Mouse (Mus musculus): ENCODE measurements around the gene Samsn1.
A peak's percentile ranks its signal among the peaks of the same experiment; 100 is the strongest.

The Samsn1 gene

GRCm38 (mm10) chr16:75930222-75930553 is 91.9 kb downstream of the Samsn1 start:
- DNase-seq = no peak

- DNase-seq = no peak
These were observed 92.4 kb downstream of the Samsn1 start for GRCm38 (mm10) chr16:75929536-75930221.

- no peak for DNase-seq
These were observed 95.6 kb downstream of the Samsn1 start for GRCm38 (mm10) chr16:75926511-75926910.

GRCm38 (mm10) chr16:75920870-75921269 is 101.2 kb downstream of the Samsn1 start:
- DNase-seq = no peak

- DNase-seq = no peak
These were observed 102.8 kb downstream of the Samsn1 start for GRCm38 (mm10) chr16:75919298-75919697.

GRCm38 (mm10) chr16:75917712-75918111 is 104.4 kb downstream of the Samsn1 start:
- no peak for DNase-seq

GRCm38 (mm10) chr16:75912051-75912450 is 110.0 kb downstream of the Samsn1 start:
- no peak for DNase-seq

- peak; percentile 1 for DNase-seq
These were observed 113.2 kb downstream of the Samsn1 start for GRCm38 (mm10) chr16:75908635-75909494.

GRCm38 (mm10) chr16:75906790-75907189 is 115.3 kb downstream of the Samsn1 start:
- DNase-seq = no peak

GRCm38 (mm10) chr16:75906260-75906659 is 115.8 kb downstream of the Samsn1 start:
- no peak for DNase-seq

GRCm38 (mm10) chr16:75905324-75905723 is 116.8 kb downstream of the Samsn1 start:
- DNase-seq = no peak

GRCm38 (mm10) chr16:75904072-75904471 is 118.0 kb downstream of the Samsn1 start:
- DNase-seq = no peak

- no peak for DNase-seq
These were observed 119.1 kb downstream of the Samsn1 start for GRCm38 (mm10) chr16:75903028-75903427.

- no peak for DNase-seq
These were observed 122.0 kb downstream of the Samsn1 start for GRCm38 (mm10) chr16:75899885-75900620.

- no peak for DNase-seq
These were observed 124.2 kb downstream of the Samsn1 start for GRCm38 (mm10) chr16:75897828-75898367.

- DNase-seq = peak; percentile 3
These were observed 127.7 kb downstream of the Samsn1 start for GRCm38 (mm10) chr16:75894263-75894901.

GRCm38 (mm10) chr16:75893470-75893869 is 128.6 kb downstream of the Samsn1 start:
- DNase-seq = no peak

- DNase-seq = no peak
These were observed 132.9 kb downstream of the Samsn1 start for GRCm38 (mm10) chr16:75889081-75889646.

GRCm38 (mm10) chr16:75887203-75887602 is 134.9 kb downstream of the Samsn1 start:
- no peak for DNase-seq

GRCm38 (mm10) chr16:75878885-75879284 is 143.2 kb downstream of the Samsn1 start:
- no peak for DNase-seq

GRCm38 (mm10) chr16:75877170-75877569 is 144.9 kb downstream of the Samsn1 start:
- no peak for DNase-seq

GRCm38 (mm10) chr16:75875896-75876295 is 146.2 kb downstream of the Samsn1 start:
- no peak for DNase-seq

All from right cerebral cortex, adult 18-20 months (tissue).